Comparison of ENCODE assay signal across 19 mouse cellular contexts in the genomic region with DNA sequence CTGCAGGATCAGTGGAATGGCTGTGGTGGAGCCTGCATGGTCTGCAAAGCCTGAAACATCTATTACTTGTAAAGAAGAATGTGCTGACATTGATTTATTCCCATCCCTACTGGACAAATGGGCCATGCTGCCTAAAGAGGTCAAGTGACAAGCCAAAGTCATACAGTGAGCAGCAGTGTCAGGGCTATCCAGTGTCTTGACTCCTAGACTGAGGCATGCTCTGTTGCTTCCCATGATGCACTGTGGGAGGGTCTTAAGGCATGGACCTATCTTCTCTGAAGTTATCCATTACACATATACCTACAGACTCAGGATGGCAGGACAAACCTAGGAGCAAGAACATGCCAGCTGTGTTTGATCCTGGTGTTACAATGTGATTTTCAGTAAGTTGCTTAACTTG. TPM values are rescaled to one million over a fixed set of nuclear protein-coding genes. Genes with fewer than 3 reads are reported as not detected.
DNase-seq lines count a peak whose midpoint lies in the region; ATAC-seq and TF ChIP-seq lines count a peak whose summit lies in the region.
"Had no signal": no experiment of that assay in that cellular context is flagged by ENCODE, and none has a peak within 500 bp of the region (broad histone marks: within the 10 kb centered on the region; RNA-seq: fewer than 3 reads in every experiment).

No protein-coding gene starts in this region.

- H3K27me3 ChIP-seq in kidney, embryonic 14.5 days (ENCODE audit: control insufficient read depth, insufficient read depth, low read length): no peaks in the 10 kb centered on the region
- H3K27me3 ChIP-seq in kidney, postnatal 0 days (ENCODE audit: insufficient read depth, low read length): no peaks in the 10 kb centered on the region
- H3K27me3 ChIP-seq in stomach, postnatal 0 days (ENCODE audit: control insufficient read depth, insufficient read depth, low read length): no peaks in the 10 kb centered on the region
- H3K27me3 ChIP-seq: CH12.LX; embryonic facial prominence, embryonic 12.5 days; forebrain, embryonic 13.5 days; forebrain, embryonic 15.5 days; Patski had no signal

- H3K36me3 ChIP-seq in kidney, embryonic 14.5 days (ENCODE audit: control insufficient read depth, insufficient read depth, low read length): no peaks in the 10 kb centered on the region
- H3K36me3 ChIP-seq in kidney, postnatal 0 days (ENCODE audit: insufficient read depth, low read length): no peaks in the 10 kb centered on the region
- H3K36me3 ChIP-seq in stomach, postnatal 0 days (ENCODE audit: control insufficient read depth, insufficient read depth, low read length): no peaks in the 10 kb centered on the region
- H3K36me3 ChIP-seq: embryonic facial prominence, embryonic 10.5 days; embryonic facial prominence, embryonic 12.5 days; forebrain, embryonic 15.5 days; G1E had no signal

- H3K9me3 ChIP-seq in kidney, embryonic 14.5 days (ENCODE audit: control insufficient read depth, low read length): no peaks in the 10 kb centered on the region
- H3K9me3 ChIP-seq in kidney, postnatal 0 days (replicated peaks; ENCODE audit: low read length): no peaks in the 10 kb centered on the region
- H3K9me3 ChIP-seq in stomach, postnatal 0 days (ENCODE audit: control insufficient read depth, low read length): no peaks in the 10 kb centered on the region
- H3K9me3 ChIP-seq: embryonic facial prominence, embryonic 10.5 days; embryonic facial prominence, embryonic 12.5 days; forebrain, embryonic 13.5 days; forebrain, embryonic 15.5 days; G1E had no signal

- no peak overlapping the region for H3K4me2 ChIP-seq in kidney, embryonic 14.5 days (replicated peaks; ENCODE audit: low read depth, low read length)
- H3K4me2 ChIP-seq in kidney, postnatal 0 days (ENCODE audit: low read length): no peak overlapping the region
- no peak overlapping the region for H3K4me2 ChIP-seq in stomach, postnatal 0 days (replicated peaks; ENCODE audit: low read depth)
- H3K4me2 ChIP-seq: embryonic facial prominence, embryonic 12.5 days; forebrain, embryonic 13.5 days; forebrain, embryonic 15.5 days had no signal

- DNase-seq in kidney, postnatal 36 days: no peak
- DNase-seq in kidney, postnatal 0 days (ENCODE audit: low spot score): peak; percentile 36
- no peak for DNase-seq in kidney, adult 18-20 months
- no peak for DNase-seq in stomach, postnatal 0 days (ENCODE audit: low spot score)
- DNase-seq: adrenal gland, adult 8-10 months; adrenal gland, postnatal 14 days; adrenal gland, postnatal 36 days; B cell, adult 2 months; cerebellum, adult 11-12 months had no signal

- no peak for TF ChIP-seq CTCF in kidney, postnatal 0 days (IDR thresholded peaks at IDR 0.05; ENCODE audit: low read depth)
- TF ChIP-seq CTCF in stomach, postnatal 0 days (IDR thresholded peaks at IDR 0.05; ENCODE audit: low read depth): no peak

- no peak overlapping the region for H3K4me3 ChIP-seq in kidney, embryonic 14.5 days (ENCODE audit: low read length)
- no peak overlapping the region for H3K4me3 ChIP-seq in kidney, postnatal 0 days (replicated peaks; ENCODE audit: low read depth, low read length)
- H3K4me3 ChIP-seq in stomach, postnatal 0 days (ENCODE audit: low read depth, low read length): no peak overlapping the region
- H3K4me3 ChIP-seq: embryonic facial prominence, embryonic 10.5 days; embryonic facial prominence, embryonic 12.5 days; forebrain, embryonic 13.5 days; forebrain, embryonic 15.5 days had no signal

- ATAC-seq in kidney, embryonic 14.5 days (ENCODE audit: low FRiP score, low TSS enrichment): peak; percentile 52; the same call in 1 of the 2 replicates
- ATAC-seq in kidney, postnatal 0 days (replicated peaks; ENCODE audit: low FRiP score, low read depth): no peak; the same call in 1 of the 2 replicates
- no peak for ATAC-seq in stomach, postnatal 0 days (ENCODE audit: low FRiP score, low TSS enrichment)
- ATAC-seq: activated CD4-positive, CD25-positive, alpha-beta regulatory T cell, adult 4 months; CD4-positive, CD25-positive, alpha-beta regulatory T cell, adult 4 months; forebrain, embryonic 13.5 days; forebrain, embryonic 15.5 days; Patski had no signal

- no peak for TF ChIP-seq EP300 in stomach, postnatal 0 days (optimal IDR thresholded peaks at IDR 0.05)

- no peak overlapping the region for H3K9ac ChIP-seq in kidney, embryonic 14.5 days (ENCODE audit: low read depth, low read length)
- no peak overlapping the region for H3K9ac ChIP-seq in kidney, postnatal 0 days (ENCODE audit: low read depth, low read length)
- no peak overlapping the region for H3K9ac ChIP-seq in stomach, postnatal 0 days (ENCODE audit: low read length)
- H3K9ac ChIP-seq: embryonic facial prominence, embryonic 12.5 days; forebrain, embryonic 13.5 days; forebrain, embryonic 15.5 days had no signal

- no peaks in the 10 kb centered on the region; the same call in 1 of the 2 replicates for H3K4me1 ChIP-seq in kidney, embryonic 14.5 days (ENCODE audit: control insufficient read depth, insufficient read depth, low read length)
- H3K4me1 ChIP-seq in kidney, postnatal 0 days (replicated peaks; ENCODE audit: insufficient read depth, low read length): no peaks in the 10 kb centered on the region
- H3K4me1 ChIP-seq in stomach, postnatal 0 days (replicated peaks; ENCODE audit: control insufficient read depth, insufficient read depth): no peaks in the 10 kb centered on the region
- H3K4me1 ChIP-seq: embryonic facial prominence, embryonic 10.5 days; embryonic facial prominence, embryonic 12.5 days; forebrain, embryonic 15.5 days had no signal

- H3K27ac ChIP-seq in kidney, embryonic 14.5 days (ENCODE audit: low read depth, low read length): no peak overlapping the region
- H3K27ac ChIP-seq in kidney, postnatal 0 days: no peak overlapping the region
- H3K27ac ChIP-seq in stomach, postnatal 0 days (replicated peaks): no peak overlapping the region
- H3K27ac ChIP-seq: embryonic facial prominence, embryonic 10.5 days; embryonic facial prominence, embryonic 12.5 days; forebrain, embryonic 13.5 days; forebrain, embryonic 15.5 days had no signal

RNA-seq across cellular contexts. Expression of a gene that starts 57.7 kb away (rescaled TPM):
- 15.4 and 28.0 TPM in 2 replicates for polyA plus RNA-seq in kidney, embryonic 14.5 days (2014; fragmentation: Nextera tagmentation; extraction: Ambion mirVana)
- 16.9 and 17.8 TPM in 2 replicates for polyA plus RNA-seq in kidney, postnatal 0 days (2015; fragmentation: Nextera tagmentation; extraction: Ambion mirVana)
- 10.3 and 11.5 TPM in 2 replicates for polyA plus RNA-seq in stomach, postnatal 0 days (2015; fragmentation: Nextera tagmentation; extraction: Ambion mirVana)
